20 mouse cellular contexts compared by ENCODE assay signal in genomic region chr16:78481571-78481970, GRCm38 (mm10).
A peak's percentile ranks its signal among the peaks of the same experiment; 100 is the strongest.
DNase-seq lines count a peak whose midpoint lies in the region; TF ChIP-seq lines count a peak whose summit lies in the region.
"Had no signal": no experiment of that assay in that cellular context is flagged by ENCODE, and none has a peak within 500 bp of the region (broad histone marks: within the 10 kb centered on the region; RNA-seq: fewer than 3 reads in every experiment).

No protein-coding gene starts in this region.

- TF ChIP-seq POLR2A in liver, adult 2 months (IDR thresholded peaks at IDR 0.05; ENCODE audit: extremely low read depth, insufficient read depth, low read length), result no peak
- TF ChIP-seq POLR2A in testis, adult 2 months (IDR thresholded peaks at IDR 0.05; ENCODE audit: control insufficient read depth, low read depth, low read length), result no peak

- 76% methylated on average over 6 of the region's 6 CpGs for WGBS in liver, adult 2 months

- H3K79me2 ChIP-seq in liver, adult 2 months (ENCODE audit: control insufficient read depth, insufficient read depth, low read length), result no peaks in the 10 kb centered on the region

- H3K27me3 ChIP-seq in liver, adult 2 months (ENCODE audit: control insufficient read depth, insufficient read depth, low read length), result no peaks in the 10 kb centered on the region
- H3K27me3 ChIP-seq in testis, adult 2 months (ENCODE audit: control insufficient read depth, insufficient read depth, low read length), result no peaks in the 10 kb centered on the region
- H3K27me3 ChIP-seq: CH12.LX; embryonic facial prominence, embryonic 12.5 days; forebrain, embryonic 13.5 days; forebrain, embryonic 15.5 days; Patski had no signal

- H3K36me3 ChIP-seq in liver, adult 2 months (ENCODE audit: control insufficient read depth, insufficient read depth, low read length), result no peaks in the 10 kb centered on the region
- no peaks in the 10 kb centered on the region for H3K36me3 ChIP-seq in testis, adult 2 months (ENCODE audit: control insufficient read depth, insufficient read depth, low read length)
- H3K36me3 ChIP-seq: embryonic facial prominence, embryonic 10.5 days; embryonic facial prominence, embryonic 12.5 days; forebrain, embryonic 15.5 days; G1E had no signal

- DNase-seq in adrenal gland, postnatal 14 days, result peak; percentile 14
- no peak for DNase-seq in adrenal gland, postnatal 10 days
- peak; percentile 91 for DNase-seq in liver, adult 2 months (ENCODE audit: extremely low read depth, low read depth, low spot score)
- DNase-seq in liver, result no peak
- no peak for DNase-seq in testis, postnatal 14 days (ENCODE audit: low spot score)
- DNase-seq: adrenal gland, adult 8-10 months; B cell, adult 2 months; cerebellum, adult 11-12 months; cerebellum, adult 2 months; cerebellum, adult 9-10 months; cerebellum, postnatal 25 days; forebrain, postnatal 0 days had no signal

- no peak overlapping the region for H3K27ac ChIP-seq in liver, adult 2 months (replicated peaks; ENCODE audit: insufficient read depth, low read depth, low read length)
- no peak overlapping the region for H3K27ac ChIP-seq in testis, adult 2 months (ENCODE audit: control insufficient read depth, insufficient read depth, low read depth, low read length)
- H3K27ac ChIP-seq: embryonic facial prominence, embryonic 10.5 days; embryonic facial prominence, embryonic 12.5 days; forebrain, embryonic 13.5 days; forebrain, embryonic 15.5 days had no signal

- no peak overlapping the region for H3K9ac ChIP-seq in liver, adult 2 months (ENCODE audit: low read depth, low read length)
- H3K9ac ChIP-seq: embryonic facial prominence, embryonic 12.5 days; forebrain, embryonic 13.5 days; forebrain, embryonic 15.5 days; forebrain, postnatal 0 days had no signal

- no peak overlapping the region for H3K4me3 ChIP-seq in liver, adult 2 months (ENCODE audit: insufficient read depth, low read depth, low read length)
- peak overlapping the region; percentile 13 for H3K4me3 ChIP-seq in testis, adult 2 months (ENCODE audit: control insufficient read depth, low read depth, low read length)
- H3K4me3 ChIP-seq: embryonic facial prominence, embryonic 10.5 days; embryonic facial prominence, embryonic 12.5 days; forebrain, embryonic 13.5 days; forebrain, embryonic 15.5 days had no signal

- no peaks in the 10 kb centered on the region for H3K4me1 ChIP-seq in liver, adult 2 months (ENCODE audit: control insufficient read depth, insufficient read depth, low read length)
- H3K4me1 ChIP-seq in testis, adult 2 months (ENCODE audit: control insufficient read depth, insufficient read depth, low read length), result no peaks in the 10 kb centered on the region
- H3K4me1 ChIP-seq: embryonic facial prominence, embryonic 10.5 days; embryonic facial prominence, embryonic 12.5 days; forebrain, embryonic 13.5 days; forebrain, embryonic 15.5 days had no signal

- no peak for TF ChIP-seq CTCF in liver, adult 2 months (IDR thresholded peaks at IDR 0.05; ENCODE audit: low read depth, low read length)
- TF ChIP-seq CTCF in testis, adult 2 months (IDR thresholded peaks at IDR 0.05; ENCODE audit: control insufficient read depth, insufficient read depth, insufficient replicate concordance, low read depth, low read length), result no peak

Comparison
In these comparisons a context has a peak if more than half of its experiments do, and no peak if none do; other contexts are left out.
1. DNase-seq: peak in adrenal gland, postnatal 14 days (single experiment) and liver, adult 2 months (single experiment); none in adrenal gland, postnatal 10 days (single experiment), liver (single experiment) and testis, postnatal 14 days (single experiment).